Mouse (Mus musculus) cerebellum, adult 18-20 months (tissue): ENCODE results near the gene Prm3.
A peak's percentile ranks its signal among the peaks of the same experiment; 100 is the strongest.
"Not testable (repeated sequence)": the region's sequence is repeated elsewhere in the genome, so short reads cannot be mapped to it uniquely, and the experiment has no call there.

Experiments used
- DNase-seq, 2 experiments: peaks; one replicate each; pipeline ENCODE4 v3.0.0; 2021

Prm3 gene

DNA sequence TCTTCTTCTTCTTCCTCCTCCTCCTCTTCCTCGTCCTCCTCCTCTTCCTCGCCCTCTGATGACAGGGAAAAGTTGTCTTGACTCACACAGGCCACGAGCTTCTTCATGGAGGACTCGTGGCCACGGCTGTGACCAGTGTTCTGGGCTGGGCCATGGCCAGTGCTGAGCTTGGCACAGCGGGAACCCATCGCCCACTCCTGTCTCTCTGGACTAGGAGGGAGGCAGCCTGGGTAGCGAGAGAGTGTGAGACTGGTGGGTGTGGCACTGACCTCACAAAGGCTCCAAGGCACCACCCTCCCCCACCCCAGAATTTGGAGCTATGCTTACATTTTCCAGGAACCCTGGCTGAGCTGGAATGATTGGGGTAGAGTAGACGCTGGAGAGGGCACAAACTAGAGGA, at the start of gene Prm3:
Gene Prm3, minus strand, starts transcription at position 213 of the 400 bp plus-strand sequence.
- no peak for DNase-seq

DNA sequence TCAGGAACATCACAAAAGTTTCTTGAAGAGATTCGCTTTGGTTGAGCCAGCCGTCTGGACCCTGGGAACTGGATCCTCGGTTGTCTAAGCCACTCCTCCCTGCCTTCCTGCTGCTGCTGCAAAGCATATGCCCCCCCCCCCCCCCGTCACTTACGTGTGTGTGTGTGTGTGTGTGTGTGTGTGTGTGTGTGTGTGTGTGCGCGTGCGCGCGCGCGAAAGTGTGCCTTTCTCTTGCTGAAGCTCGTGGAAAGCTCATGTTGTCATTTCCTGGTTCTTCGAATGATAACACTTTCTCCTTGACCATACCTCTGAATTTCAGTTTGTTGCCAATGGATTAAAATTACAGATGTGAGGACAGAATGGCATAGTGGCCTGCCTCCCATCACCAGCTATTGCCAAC, 49.3 kb upstream of the Prm3 start:
- DNase-seq = no peak

DNA sequence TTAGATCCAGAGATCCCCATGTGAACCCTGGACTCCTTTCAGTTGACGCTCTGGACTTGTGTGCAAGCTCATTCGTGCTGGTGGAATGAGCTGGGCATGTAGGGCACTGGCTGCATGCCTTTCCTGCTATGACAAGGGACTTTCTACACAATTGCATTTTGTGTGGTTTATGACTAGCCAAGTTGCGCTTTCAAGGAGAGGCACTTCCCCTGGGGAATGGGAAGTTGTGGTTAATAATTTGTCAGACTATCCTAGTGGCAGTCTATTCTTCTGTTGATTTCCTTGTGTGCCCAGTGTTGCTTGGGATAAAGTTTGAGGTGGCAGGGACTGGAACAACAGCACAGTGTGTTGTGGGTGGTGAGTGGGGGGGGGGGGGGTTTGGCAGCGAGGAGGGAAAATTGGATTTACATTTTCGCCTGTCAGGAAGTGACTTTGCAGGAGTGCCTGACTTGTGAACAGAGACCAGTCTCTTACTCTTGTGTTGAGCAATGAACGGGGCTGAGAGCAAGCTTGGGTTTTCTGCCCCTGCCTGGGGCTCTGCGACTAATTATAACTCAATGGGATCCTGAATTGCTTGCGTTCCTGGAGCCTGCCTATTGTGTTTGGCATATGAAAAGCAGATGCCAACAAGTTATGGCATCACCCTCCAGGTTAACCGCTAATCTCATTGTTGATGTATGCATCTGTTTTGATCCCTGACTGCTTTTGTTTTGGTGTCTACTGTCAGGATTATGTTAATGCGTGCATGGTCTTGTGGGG, 48.0 kb upstream of the Prm3 start:
- no peak for DNase-seq

DNA sequence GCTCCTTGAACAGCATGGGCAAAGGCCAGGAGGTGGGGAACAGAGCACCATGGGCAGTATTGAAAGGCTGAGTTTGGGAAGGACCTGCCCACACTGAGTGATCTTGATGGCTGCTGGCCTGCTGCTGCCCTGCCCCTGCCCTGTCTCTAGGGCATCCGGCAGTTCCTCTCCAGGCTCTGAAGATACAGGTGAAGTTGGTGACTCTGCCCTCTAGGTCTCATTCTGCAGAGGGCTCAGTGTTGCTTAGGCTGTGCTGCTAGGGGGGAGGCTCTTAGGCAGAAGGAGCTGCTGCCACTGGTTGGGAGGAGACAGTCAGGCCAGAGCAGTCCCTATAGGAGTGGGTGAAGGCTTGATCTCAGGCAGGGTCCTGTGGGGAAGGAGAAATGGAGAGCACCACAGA, 47.2 kb upstream of the Prm3 start:
- no peak for DNase-seq

DNA sequence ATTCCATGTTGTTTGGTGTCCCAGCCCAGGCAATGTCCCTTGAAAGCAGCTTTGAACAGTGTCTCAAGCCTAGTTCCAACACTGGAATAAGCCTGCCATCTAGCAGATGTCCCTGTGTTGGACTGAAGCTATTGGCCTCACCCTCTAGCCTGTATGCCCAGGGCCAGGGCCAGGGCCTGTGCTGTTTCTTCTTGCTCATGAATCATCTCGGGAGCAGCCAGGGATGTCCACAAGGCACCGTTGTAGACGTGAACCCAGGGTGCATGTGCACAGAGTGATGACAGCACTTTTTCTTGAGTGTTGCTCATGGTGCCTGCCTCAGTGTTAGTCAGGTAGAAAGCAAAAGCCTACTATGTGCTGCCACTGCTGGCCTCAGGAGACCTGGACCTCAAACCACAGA, 46.5 kb upstream of the Prm3 start:
- DNase-seq = no peak

DNA sequence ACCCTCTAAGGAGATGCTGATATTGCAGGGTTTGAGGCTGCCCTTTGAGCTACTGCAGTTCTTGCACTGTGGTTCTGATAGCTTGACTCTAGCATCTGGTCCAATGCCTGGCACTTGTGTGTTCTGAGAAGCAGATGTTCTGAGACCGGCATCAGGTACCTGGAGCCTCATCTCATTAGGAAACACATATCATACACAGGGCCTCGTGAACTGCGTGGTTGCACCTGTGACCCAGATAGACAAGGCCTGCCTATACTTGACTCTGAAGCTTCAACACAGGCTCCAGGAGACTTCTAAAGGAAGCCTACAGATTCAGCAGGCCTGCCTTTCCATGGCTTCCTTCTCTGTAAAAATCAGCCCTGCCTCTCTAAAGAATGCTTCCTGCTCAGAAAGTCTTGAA, 45.7 kb upstream of the Prm3 start:
- DNase-seq = no peak

DNA sequence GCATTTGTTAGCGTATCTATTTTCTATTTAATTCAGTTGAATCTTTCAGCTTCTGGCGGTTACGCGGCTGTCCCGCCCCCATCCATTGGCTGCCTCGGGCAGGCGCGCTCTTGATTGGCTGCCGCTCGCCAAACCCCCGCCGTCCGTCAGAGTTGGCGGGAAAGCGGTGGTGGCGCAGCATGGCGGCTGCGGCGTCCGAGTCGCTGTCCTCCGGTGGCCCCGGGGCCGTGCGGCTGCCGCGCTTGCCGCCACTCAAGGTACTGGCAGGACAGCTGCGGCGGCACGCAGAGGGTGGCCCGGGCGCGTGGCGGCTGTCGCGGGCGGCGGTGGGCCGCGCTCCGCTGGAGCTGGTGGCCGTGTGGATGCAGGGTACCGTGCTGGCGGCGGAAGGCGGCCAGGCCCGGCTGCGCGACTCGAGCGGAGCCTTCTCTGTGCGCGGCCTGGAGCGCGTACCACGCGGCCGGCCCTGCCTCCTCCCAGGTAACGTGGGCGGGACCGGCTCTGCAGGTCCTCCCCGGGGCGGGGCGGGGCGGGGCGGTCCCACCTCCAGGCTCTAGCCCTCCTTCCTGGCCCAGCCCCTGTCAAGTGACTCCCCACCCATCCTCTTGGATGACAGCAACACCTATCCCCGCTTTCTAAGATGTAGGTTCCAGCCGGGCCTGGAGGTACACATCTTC, 44.3 kb upstream of the Prm3 start, which contains the start of gene Rmi2:
Gene Rmi2, plus strand, starts transcription at position 149 of the 677 bp plus-strand sequence.
- DNase-seq = peak; percentile 91

DNA sequence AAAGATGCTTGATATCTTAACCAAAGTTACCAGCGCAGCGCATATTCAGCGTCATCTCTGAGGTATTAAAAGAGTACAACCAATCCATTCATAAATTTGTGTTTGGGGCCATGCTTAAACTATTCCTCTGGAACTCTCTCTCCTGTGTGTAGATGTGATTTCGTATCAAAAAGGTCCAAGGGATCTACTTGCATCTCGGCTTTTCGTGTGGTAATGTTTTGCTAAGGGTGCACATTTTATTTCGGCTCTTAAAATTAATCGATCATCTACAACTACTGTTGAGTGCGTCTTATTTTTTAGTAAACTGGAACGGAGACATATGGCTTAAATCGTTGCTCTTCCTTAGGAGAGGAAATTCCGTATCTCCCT, 43.8 kb upstream of the Prm3 start:
- no peak for DNase-seq

DNA sequence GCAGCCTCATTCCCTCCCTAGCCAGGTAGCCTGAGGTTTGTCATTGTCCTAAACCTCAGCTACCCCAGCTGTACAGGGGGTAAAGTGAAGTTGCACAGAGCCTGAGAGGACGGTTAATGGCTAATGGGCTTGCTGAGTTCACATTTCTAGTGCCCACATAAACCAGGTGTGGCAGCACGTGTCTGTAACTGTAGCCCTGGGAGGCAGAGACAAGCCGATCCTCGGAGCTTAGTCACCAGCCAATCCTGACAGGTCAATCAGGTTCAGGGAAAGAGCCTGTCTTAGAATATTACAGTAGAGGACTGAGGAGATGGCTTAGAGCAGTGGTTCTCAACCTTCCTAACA, 37.7 kb upstream of the Prm3 start:
- no peak for DNase-seq

DNA sequence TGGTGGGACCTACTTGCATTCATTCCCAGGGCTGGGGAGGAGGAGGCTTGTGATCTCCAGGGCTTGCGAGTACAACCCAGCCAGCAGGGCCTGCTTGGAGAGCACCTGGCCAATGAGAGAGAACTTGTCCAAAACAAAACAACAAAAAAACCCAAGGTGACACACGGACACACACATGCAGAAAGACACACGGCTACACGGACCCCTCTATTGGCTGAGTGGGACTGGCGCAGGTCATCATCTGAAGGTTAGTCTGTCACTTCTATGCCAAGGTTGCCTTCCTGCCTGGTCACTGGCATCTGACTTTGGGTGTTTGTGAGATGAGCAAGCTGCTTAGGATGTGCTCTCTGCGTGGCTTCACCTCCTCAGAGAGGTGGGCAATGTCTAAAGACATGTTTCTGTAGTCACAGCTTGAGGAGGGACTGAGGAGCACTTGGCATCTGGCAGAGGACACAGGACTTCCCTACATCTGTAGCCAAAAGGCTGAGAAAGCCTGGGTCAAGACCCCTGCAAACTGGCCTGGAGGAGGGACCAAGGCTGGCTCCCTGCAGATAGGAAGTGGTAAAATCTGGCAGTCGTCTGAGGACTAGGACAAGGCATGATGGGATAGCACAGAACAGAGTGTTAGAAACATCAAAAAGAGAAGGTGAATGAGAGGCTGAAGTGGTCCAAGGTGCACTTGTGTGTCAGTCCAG, 37.2 kb upstream of the Prm3 start:
- DNase-seq = no peak

DNA sequence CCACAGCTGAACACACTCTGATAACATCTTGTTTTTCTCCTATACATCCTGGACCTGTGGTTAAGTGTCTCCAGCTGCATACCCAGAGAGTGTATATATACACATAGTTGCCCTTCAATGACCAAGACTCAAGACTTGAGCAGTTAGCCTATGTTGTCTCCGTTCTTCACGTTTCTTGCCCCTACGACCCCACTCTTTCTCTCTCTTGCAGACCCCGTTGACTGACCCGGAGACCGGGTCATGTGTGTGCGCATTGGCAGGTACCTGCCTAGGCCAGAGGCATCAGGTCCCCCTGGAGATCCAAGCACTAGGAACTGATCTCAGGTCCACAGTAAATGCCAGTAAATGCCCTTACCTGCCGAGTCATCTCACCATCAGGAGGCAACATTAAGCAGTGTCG, 36.6 kb upstream of the Prm3 start:
- no peak for DNase-seq

DNA sequence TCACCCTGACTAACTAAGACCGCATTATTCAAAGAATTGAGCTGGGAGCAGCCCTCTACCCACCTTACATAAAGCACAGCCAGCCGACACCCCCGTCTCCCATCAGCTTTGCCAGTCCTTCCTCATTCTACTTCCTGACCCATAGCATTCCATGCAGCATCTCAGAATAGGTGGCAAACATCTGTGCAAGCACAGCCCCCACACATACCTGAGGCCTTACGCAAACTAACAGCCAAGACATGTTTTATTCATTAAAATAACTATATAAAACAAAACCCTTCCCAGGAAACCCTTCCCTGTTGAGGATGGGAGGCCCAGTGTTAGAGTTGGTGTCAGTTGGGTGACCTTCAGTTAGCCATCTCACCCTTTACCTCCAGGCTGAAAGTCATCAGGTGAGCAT, 35.1 kb upstream of the Prm3 start:
- DNase-seq = no peak

DNA sequence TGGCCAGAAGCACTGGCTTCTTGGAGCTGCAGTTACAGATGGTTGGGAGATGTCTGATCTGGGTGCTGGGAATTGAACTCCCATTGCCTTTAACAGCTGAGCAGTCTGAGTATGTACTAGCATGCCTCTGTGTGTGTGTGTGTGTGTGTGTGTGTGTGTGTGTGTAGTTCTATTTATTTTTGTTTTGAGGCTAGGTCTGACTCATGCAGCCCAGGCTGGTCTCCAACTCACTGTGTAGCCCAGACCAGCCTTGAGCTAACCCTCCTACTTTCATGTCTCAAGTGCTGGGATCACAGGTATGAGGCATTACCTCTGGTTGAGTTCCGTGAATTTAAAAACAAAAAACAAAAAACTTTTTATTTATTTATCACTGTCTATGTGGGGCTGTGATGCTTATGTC, 33.8 kb upstream of the Prm3 start:
- DNase-seq = no peak

DNA sequence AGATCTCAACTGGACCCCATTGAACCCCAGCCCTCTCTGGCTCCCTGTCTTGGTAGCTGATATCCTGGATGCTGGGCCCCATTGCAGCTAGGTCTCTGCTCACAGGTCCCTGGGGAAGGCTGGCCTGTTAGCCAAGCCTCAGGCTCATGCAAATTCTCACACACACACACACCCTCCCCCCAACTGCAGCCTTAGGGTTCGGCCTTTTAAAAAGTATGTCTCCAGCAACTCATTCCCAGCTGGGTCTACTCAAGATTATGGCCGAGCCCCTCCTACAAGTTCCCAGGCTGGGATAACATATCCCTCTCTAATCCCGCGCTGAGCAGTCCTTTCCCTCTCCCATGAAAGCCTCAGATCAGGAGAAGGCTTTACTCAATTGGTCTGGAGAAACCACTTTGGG, 30.7 kb upstream of the Prm3 start:
- DNase-seq = no peak

DNA sequence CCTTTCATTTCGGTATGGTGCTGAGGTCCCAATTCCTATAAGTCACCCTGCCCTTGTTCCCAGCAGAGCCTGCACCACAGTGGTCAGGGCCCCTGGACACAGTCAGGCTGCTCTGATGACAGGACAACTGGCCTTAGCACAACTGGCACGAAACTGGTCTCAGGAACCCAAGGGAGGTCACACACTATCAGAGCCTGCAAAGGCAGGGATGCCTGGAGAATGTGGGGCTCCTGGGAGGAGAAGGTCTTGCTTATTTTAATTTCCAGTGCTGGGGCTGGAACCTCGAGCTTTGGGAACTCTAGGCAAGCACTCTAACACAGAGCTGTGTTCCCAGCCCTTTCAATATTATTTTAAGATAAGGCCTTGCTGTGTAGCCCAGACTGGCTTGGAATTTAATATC, 29.3 kb upstream of the Prm3 start:
- DNase-seq = no peak

DNA sequence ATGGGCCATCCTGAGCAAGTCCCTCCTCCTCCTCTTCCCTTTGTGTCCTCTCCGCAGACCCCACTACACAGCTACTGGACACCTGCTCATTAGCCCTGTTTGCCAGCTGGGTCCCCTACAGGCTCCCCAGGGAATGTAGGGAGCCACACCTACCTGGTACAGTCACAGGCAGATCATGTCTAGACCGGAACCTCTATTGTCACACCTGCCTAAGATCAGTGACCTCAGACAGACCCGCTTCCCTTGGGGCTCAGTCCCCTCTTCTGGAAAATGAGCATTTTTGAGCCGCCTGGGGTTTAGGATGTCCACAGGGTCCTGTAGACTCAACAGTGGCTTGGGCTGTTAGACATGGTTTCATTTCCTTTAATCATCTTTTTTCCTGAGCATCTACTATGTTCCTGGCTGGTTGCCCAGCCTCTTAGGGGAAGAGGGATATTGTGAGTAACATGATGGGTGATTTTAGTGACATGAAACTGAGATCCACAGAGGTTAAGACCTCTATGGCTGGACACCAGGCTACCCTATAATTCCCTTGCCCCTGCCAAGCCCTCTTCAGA, 27.9 kb upstream of the Prm3 start:
- no peak for DNase-seq

DNA sequence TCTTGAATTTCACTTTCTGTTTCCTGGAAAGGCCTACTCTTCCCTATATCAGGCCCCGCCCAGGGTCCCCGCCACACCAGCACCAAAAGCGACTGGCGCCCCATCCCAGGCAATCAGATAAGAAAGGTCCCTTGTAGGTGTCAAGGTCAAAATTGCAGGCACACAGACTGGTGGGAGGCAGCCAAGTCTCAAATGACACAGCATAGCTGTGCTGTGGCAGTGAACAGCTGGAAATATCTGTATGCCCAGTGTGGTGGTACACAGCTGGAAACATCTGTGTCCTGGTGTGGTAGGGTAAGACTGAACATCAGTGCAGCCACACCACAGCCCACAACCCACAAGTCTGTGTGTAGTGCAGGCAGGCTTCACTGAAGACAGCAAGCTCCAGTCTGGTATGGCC, 24.1 kb upstream of the Prm3 start:
- DNase-seq = no peak

DNA sequence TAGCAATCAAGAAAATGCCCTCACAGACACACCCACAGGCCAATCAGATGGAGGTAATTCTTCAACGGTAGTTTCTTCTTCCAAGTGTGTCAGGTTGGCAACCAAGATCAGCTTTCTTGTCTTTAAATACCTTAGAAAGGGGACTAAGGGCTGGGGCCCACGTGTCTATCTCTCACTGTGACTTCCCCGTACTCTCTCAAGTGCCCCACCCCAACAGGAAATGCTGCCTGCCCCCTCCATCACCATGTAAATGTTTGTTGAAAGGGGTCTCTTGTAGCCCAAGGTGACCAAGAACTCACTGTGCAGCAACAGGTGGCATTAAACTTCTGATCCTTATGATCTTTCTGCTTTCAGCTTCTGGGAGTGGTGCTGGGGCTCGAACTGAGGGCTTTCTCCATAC, 23.0 kb upstream of the Prm3 start:
- no peak for DNase-seq

DNA sequence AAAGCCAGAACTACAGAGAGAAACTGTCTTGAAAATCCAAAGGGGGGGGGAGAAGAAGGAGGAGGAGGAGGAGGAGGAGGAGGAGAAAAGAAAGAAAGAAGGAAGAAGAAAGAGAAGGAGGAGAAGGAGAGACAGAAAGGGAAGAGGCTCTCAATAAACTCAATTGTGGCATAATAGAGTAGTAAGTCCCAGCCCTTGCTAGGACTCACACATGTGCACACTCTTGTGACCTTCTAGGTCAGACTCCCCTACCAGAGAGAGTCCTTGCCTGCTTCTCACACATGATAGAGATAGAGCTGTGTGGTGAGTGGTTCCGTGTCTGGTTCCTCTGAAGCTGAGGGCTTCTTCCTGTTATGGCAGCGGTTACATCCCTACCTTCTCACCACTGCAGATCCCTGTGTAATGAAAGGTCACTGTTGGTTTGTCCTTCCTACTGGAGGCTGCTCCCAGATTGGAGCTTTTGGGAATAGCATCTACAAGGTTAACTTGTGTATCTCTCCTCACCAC, 22.2 kb upstream of the Prm3 start, which contains the start of gene Gm11172:
Gene Gm11172, plus strand, starts transcription at position 51 of the 507 bp plus-strand sequence.
- DNase-seq = no peak

DNA sequence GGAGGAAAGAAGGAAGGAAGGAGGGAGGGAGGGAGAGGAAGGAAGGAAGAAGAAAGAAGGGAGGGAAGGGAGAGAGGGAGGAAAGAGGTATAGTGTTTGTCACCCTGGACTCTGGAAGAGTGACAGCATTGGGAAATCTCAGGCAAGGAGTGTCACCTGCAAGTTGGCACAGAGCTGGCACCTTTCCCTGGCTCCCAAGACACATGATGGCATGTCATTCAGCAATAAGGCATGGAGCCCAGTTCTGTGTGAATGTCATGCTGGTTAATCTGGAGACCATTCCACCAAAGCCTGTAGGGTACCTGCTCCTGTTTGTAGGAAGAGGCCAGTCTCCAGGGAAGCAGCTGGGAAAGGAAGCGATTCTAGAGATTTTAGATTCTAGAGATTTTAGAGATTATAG, 19.7 kb upstream of the Prm3 start:
- peak; percentile 21 to 22 for DNase-seq

DNA sequence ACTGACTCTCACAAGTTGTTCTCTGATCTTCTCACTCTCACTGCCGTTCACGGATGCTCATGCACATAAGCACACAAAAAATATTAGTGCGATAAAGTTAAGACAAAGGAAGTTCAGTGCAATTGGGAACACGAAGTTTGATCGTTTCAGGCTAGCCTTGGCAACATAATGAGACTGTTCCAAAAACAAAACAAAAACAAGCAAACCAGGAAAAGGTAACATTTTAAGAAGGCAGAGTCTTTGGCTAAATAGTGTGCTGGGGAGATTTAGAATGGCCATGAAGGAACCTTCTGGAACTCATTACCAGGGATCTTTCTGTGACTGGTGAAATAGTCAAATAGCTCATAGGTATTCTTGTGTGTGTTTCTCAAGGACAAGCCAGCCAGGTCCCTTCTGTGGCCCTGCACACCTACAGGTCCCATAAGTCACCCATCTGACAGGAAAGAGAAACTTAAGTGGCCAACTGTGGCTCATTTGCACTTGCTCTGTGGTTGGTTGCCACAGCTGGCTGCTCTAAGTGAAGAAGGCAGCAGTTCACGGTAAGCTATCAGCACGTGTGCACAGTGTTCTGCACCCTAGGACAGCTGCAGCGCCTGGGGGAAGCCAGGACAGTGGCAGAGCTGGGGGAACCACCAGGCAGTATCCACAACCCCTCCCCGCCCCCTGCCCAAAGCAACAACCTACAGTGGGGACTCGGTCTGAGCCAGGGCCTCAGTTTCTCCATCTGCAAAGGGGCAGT, 15.2 kb upstream of the Prm3 start, which contains the start of gene Prm1:
Gene Prm1, minus strand, starts transcription at position 51 of the 739 bp plus-strand sequence.
- DNase-seq = no peak

DNA sequence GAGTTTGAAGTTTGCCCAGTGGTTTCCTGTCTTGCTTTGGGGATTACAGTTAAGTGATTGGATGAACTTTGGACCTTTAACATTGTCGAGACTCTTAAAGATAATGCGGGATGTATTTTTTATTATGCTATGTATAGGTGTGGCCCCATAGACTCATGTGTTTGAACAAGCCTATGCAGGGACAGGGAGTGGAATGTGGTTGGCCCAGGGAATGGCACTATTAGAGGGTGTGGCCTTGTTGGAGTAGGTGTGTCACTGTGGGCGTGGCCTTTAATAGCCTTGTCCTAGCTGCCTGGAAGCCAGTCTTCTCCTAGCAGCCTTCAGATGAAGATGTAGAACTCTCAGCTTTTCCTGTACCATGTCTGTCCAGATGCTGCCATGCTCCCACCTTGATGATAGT, 11.7 kb upstream of the Prm3 start:
- DNase-seq = not testable (repeated sequence)

DNA sequence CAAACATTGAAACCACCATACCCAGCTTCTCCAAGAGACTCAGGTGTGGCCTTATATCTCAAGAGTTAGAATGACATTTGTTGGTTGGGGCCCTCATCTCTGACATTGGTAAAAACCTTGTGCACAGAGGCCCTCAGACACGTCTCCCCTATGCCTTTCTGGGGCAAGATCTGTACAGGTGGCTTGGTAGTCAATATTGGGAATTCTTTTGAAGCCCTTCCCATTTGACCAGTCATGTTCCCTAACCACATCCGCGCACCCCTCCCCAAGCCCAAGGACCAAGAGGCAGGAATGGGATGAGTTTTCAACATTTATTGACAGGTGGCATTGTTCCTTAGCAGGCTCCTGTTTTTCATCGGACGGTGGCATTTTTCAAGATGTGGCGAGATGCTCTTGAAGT, 5.3 kb upstream of the Prm3 start, which contains the start of gene Prm2:
Gene Prm2, minus strand, starts transcription at position 101 of the 400 bp plus-strand sequence.
- no peak for DNase-seq
